Mouse (Mus musculus) gastrocnemius, postnatal 25 days (tissue): Measurements from ENCODE around the gene Pptc7. TPM values are rescaled to one million over a fixed set of nuclear protein-coding genes. Genes with fewer than 3 reads are reported as not detected.

ENCODE experiments used
- DNase-seq: peaks from one replicate; pipeline ENCODE4 v3.0.0; 2022
- total RNA-seq, 2 experiments: library from RNA; stranded (reverse); gene quantifications; 1 replicate in 1 of 2; 2 replicates in 1 of 2; pipeline ENCODE4 v1.2.3; 2021

The Pptc7 gene
- total RNA-seq, 2 experiments from 2014 or later, result 78.9 to 87.0 TPM

DNA sequence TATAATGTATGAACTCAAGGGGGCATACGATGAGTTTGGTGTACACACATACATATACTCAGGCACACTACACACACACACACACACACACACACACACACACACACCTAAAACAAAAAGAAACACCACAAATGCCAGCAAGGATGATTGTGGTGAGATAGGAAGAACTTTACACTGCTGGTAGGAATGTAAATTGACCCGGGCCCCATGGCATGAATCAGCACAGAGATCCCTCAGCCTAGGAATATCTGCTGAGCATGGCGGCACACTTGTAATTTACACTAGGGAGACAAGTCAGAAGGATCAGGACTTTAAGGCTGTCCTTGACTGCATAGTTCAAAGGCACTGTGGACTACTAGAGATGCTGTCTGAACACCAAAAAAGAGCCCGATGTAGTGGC is 46.1 kb downstream of the Pptc7 start:
- no peak for DNase-seq

DNA sequence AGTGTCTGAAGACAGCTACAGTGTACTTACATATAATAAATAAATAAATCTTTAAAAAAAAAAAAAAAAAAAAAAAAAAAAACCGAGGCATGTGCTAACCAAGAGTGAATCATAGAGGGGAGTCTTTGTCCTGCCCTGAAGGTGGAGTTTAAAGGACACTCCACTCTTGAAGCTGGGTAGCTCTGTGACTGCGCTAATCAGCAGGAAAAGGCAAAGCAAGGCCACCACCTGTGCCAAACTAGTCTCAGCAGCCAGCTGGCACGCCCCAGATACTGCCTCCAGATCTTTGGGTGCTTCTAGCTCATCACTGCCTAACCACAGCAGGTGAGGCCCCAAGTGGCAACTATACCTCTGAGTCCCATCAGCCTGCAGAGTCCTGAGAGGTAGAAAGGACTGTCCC is 50.5 kb downstream of the Pptc7 start:
- DNase-seq, result no peak

DNA sequence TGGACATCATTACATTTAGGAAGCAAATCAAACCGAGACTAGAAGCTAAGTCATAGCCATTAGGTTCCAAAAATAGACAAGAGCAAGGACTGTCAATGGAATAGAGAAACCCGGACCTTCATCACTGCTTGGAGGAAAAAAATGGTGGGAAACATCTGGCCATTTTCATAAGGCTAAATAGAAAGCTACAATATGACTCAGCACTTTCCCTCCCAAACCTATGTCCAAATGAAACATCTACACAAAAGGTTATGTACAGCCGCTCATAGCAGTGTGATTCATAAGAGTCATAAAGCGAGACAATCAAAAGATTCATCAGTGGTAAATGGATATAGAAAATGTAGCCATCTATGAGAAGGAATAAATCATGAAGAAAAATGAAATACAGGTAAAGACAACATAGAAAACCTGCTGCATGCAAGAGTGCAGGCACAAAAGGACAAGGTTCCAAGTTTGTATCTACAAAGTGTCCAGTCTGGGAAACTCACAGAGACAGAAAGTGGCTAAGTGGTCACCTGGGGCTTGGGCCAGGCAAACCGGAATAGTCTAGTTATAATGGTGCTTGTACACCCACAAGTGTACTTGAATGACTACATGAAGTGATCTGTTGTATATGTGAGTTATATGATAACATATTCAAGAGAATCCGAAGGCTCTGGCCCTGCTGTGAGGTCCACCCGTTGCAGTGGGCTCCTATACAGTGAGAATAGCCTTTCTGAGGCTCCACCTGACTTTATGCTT is 52.6 kb downstream of the Pptc7 start:
- DNase-seq, result no peak

DNA sequence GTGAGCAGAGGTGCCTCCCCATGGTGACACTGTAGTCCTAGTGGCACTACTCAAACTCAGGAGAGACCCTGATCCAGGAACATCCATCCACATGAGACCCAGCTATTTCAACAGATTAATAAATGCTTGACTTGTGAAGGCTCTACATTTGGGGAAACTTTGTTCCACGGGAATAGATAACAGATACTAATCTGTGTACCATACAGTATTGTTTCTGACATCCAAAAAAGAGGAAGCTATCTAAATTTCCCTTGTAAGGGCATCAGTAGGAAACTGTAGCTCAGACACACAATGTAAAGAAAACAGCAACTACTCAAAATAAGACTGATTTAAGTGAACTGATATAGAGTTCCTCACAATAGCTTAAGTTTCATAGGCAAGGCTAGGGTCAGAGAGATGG is 58.7 kb downstream of the Pptc7 start:
- no peak for DNase-seq

DNA sequence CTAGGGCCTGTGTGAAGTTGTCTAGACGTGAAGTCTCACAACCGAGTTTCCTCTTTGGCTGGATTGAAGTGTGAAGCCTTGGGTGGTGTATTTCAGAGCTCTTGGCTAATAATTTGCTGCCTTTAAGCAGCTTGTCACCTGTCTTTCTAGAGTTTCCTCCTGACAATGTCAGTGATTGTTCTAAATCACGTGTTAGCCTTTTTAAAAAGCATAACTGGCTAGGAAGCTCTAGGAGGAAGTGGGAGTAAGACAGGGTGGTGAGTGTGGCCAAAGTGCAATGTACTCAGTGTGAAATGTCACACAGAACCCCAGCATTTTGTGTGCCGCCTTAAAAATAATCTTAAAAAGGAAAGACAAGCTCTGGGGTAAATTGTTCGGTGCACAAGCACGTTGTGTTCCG is 59.6 kb downstream of the Pptc7 start:
- no peak for DNase-seq

DNA sequence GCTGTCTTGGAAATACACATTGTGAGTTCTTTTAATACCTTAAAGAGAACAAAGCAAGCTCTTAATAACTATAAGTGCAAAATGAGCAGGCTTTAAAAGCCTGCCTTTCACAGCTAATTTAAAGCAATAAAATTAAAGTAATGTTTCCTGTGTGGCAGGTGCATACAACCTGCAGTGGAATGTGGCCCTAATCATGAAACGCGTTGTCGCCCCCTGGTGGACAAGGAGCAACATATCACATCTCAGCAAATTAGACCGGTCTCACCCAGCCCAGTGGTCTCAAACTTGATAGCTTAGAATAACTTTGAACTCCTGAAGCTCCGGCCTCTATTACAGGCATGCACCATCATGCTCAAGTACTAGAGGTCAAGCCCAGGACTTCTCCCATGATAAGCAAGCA is 60.1 kb downstream of the Pptc7 start:
- peak; percentile 41 for DNase-seq

DNA sequence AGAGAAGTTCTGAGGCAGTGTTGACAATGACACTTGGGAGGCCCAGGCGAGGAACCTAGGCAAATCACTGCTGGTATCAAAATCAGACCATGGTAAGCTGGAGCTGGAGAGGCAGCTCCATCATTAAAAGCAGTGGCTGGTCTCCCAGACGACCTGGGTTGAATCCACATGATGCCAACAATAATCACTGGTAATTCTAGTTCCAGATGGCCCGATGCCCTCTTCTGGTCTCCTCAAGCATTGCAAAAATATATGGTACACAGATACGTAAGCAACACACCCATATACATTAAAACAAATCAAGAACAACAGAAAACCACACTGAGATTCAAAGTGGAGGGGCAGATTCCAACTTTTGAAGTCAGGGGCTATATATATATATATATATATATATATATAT is 61.6 kb downstream of the Pptc7 start:
- no peak for DNase-seq

DNA sequence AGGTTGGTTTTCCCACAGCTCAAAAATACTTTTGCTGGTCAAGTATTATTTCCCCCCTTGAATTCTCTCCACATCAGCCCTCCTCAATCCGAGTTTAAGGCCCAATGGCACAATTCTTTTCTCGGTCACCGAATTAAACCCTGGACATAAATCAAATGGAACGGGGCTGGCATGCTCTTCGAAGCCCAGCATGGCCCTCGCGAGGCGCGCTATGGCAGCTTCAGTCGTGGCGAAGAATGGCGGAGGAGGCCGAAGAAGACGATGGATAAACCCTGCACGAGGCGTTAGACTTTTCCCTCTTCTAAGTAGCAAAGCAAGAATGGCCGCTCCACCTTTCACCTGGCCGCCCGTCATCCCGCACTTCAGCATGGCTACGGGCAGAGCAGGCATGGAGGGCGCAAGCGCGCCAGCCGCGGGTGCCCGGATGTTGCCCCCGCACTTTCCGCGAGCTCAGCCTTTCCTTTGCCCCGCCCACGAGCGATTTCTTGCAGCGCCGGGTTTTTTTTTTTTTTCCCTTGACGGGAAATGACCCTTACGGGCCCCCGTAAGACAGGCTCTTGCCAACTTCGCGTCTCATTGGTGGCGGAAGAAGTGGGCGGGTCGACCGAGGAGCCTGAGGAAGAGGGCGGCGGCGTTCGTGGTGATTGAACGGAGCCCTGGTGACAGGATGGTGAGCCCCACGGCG is 69.8 kb downstream of the Pptc7 start, which contains the start of the genes Rad9b and Vps29:
Gene Rad9b (minus strand): TSS at position 427 of the 685 bp plus-strand sequence.
Gene Vps29 (plus strand): TSS at position 563 of the 685 bp plus-strand sequence.
- DNase-seq, result peak; percentile 98

DNA sequence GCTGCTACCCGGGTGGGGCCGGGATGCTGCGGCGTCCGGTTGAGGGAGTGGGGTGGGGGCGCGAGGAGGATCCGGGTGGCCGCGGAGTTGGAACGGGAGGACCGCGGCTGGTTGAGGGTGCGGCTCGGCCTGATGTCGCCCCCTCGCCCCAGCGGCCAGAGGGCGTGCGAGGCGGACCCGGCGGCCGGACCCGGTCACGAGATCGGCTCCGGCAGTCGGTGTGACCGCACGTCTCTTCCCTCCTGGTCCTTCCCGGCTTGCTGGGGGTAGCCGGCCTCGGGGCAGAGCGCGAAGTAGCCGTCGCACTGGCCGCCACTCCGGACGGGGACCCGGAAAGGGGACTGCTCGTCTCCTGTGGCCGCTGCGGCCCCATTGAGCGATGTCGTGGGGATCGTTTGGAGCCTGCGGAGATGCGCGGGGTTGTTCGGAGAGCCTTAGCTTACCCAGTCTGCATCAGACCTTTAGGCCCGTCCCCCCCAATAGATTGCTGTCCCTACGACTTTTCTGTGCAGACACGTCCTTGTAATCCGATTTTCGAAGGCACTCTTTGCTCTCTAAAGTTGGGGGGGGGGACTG is 70.4 kb downstream of the Pptc7 start:
- DNase-seq, result no peak

DNA sequence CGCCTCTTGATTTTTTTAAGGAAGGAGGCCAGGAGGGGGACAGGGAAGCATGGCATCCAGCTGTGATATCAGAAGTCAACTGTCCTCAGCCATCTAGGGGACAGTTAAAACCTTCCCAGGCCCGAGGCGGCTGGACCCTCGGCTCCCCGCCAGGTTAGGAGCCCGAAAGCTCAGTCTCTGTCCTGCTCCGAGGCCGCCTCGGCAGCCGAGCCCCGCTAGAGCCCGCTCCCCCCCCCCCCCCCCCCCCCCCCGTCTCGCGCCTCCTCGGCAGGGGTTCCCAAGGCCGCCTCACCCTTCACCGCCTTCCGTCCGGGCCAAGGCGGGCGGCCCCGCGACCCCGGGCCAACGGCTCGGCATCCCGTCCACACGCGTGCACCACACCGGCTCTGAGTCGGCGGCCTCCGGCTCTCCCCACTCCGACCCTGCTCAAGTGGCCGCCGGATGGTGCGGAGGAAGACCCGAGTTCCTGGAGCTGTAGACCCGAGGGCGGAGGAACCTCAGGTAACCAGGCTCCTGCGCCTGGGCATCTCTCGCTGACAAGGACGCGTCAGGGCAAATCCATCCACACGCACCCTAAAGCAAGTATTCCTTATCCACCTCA is 87.5 kb downstream of the Pptc7 start, which contains the start of gene Gpn3:
Gene Gpn3 (plus strand): TSS at position 286 of the 601 bp plus-strand sequence.
- DNase-seq, result peak; percentile 28

DNA sequence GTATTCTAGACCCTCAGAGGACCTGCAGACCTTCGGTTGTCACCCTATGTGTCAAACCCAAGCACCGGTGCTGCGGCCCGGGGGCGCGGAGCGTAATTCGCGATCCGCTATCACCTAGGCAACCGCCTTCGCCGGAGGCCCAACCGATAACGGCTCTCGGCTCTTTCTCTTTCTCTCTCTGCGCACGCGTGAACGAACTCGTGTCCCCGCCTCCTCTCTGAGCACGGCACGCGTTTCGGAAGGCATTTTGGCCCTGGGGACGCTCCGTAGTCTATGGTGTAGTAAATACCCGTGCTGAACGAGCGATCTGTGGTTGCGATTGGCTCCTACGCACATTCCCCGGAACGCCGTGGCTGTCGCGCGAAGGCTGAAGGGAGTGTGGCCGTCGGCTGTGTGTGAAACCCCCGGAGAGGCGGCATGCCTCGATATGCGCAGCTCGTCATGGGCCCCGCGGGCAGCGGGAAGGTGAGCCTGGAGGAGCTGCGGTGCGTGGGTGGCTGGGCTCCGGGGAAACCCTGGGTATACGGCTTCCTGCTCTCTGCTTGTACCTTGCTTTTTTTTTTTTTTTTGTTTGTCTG is 88.1 kb downstream of the Pptc7 start, which contains the start of gene Fam216a:
Gene Fam216a (minus strand): TSS at position 173 of the 578 bp plus-strand sequence.
- DNase-seq, result peak; percentile 98

DNA sequence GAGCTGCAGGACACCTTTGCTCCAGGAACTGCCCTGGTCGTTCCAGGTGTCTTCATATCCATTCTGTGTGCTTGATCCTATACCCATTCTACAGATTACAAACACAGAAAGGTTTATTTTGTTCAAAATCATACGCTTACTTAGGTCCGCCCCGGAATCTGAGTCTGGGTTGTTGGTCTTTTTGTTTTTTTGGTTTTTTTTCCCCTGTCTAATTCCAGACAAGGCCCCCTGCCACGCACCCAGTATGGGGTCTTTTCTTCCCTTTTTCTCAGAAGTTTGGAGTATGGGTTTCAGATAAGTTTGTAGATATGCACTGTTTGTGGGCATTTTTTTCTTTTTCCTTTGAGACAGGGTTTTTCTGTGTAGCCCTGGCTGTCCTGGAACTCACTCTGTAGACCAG is 88.7 kb downstream of the Pptc7 start:
- DNase-seq, result no peak

Other genes with a start within 250 kb of the Pptc7 start
- 1 to 10 TPM; 1.8 to 6.9 TPM for gene Cux2, start 234.3 kb upstream of the Pptc7 start, total RNA-seq
- gene Myl2, start 183.4 kb upstream of the Pptc7 start, total RNA-seq, result 1,000 to 10,000 TPM in 1 of 2 experiments, 100 to 1,000 TPM in 1; 354 to 1,320 TPM
- gene Ccdc63, start 143.5 kb upstream of the Pptc7 start, total RNA-seq, result not detected
- gene Ppp1cc, start 126.1 kb upstream of the Pptc7 start, total RNA-seq, result 100 to 1,000 TPM; 111 to 125 TPM
- 1 to 10 TPM in 1 of 2 experiments, under 1 TPM in 1; 0.67 to 1.1 TPM for gene Hvcn1, start 77.6 kb upstream of the Pptc7 start, total RNA-seq
- 1 to 10 TPM; 1.9 to 2.2 TPM for gene Tctn1, start 19.9 kb upstream of the Pptc7 start, total RNA-seq
- gene Rad9b, start 69.9 kb downstream of the Pptc7 start, total RNA-seq, result under 1 TPM; 0.23 to 0.35 TPM
- 10 to 100 TPM; 38.2 to 39.6 TPM for gene Vps29, start 70.0 kb downstream of the Pptc7 start, total RNA-seq
- 10 to 100 TPM; 20.4 to 21.4 TPM for gene Gpn3, start 87.5 kb downstream of the Pptc7 start, total RNA-seq
- gene Fam216a, start 88.0 kb downstream of the Pptc7 start, total RNA-seq, result 1 to 10 TPM; 5.8 to 6.1 TPM
- gene Arpc3, start 107.5 kb downstream of the Pptc7 start, total RNA-seq, result 10 to 100 TPM; 46.8 to 54.9 TPM
- 10 to 100 TPM; 12.3 to 13.4 TPM for gene Anapc7, start 137.3 kb downstream of the Pptc7 start, total RNA-seq
- 100 to 1,000 TPM; 101 to 561 TPM for gene Atp2a2, start 217.9 kb downstream of the Pptc7 start, total RNA-seq